Mouse (Mus musculus) heart, embryonic 14.5 days (tissue): Measurements from ENCODE around the gene Zbtb1. TPM values are rescaled to one million over a fixed set of nuclear protein-coding genes. Genes with fewer than 3 reads are reported as not detected.

Source experiments
- ATAC-seq: fragments of 200-750 bp; cut with Nextera tagmentation; 2 replicates; pipeline ENCODE4 v1.8.0; 2017; ENCODE audit warnings: low read depth, moderate TSS enrichment; ENCODE audit not compliant: insufficient number of reproducible peaks, insufficient read depth, low FRiP score
- H3K27ac ChIP-seq, 2 experiments: fragments of 200-500 bp in 1 of 2; fragments of 300-500 bp in 1 of 2; sonication (generic) in 1 of 2; replicated peaks in 1 of 2; 2 replicates each; pipeline ENCODE4 v1.5.1; 2012 to 2014; ENCODE audit warnings: low read depth in 2 of 2, low read length in 2 of 2, control low read depth in 1 of 2, mild to moderate bottlenecking in 1 of 2, mixed read lengths in 1 of 2; ENCODE audit not compliant: control insufficient read depth in 1 of 2, insufficient read depth in 1 of 2
- H3K27me3 ChIP-seq: fragments of 300-500 bp; sonication (generic); 2 replicates; pipeline ENCODE4 v1.6.1; 2014; ENCODE audit warnings: mild to moderate bottlenecking, low read length, control low read depth; ENCODE audit not compliant: control insufficient read depth, insufficient read depth
- H3K36me3 ChIP-seq: fragments of 300-500 bp; sonication (generic); 2 replicates; pipeline ENCODE4 v1.6.1; 2014; ENCODE audit warnings: mild to moderate bottlenecking, control low read depth, low read length, mixed read lengths; ENCODE audit not compliant: control insufficient read depth, insufficient read depth
- H3K4me1 ChIP-seq, 2 experiments: fragments of 200-500 bp in 1 of 2; fragments of 300-500 bp in 1 of 2; sonication (generic) in 1 of 2; 2 replicates each; pipeline ENCODE4 v1.6.1; 2012 to 2014; ENCODE audit warnings: low read length in 2 of 2, control low read depth in 1 of 2, mixed read lengths in 1 of 2; ENCODE audit not compliant: control insufficient read depth in 2 of 2, insufficient read depth in 2 of 2
- H3K4me2 ChIP-seq: fragments of 300-500 bp; sonication (generic); 2 replicates; pipeline ENCODE4 v1.6.1; 2014; ENCODE audit warnings: mild to moderate bottlenecking, low read length
- H3K4me3 ChIP-seq, 2 experiments: fragments of 200-500 bp in 1 of 2; fragments of 300-500 bp in 1 of 2; sonication (generic) in 1 of 2; 2 replicates each; pipeline ENCODE4 v1.5.1; 2012 to 2014; ENCODE audit warnings: low read length in 2 of 2, mild to moderate bottlenecking in 2 of 2, control low read depth in 1 of 2, low read depth in 1 of 2, moderate library complexity in 1 of 2; ENCODE audit not compliant: control insufficient read depth in 1 of 2, insufficient read depth in 1 of 2
- H3K9ac ChIP-seq: fragments of 300-500 bp; sonication (generic); 2 replicates; pipeline ENCODE4 v1.6.1; 2014; ENCODE audit warnings: mild to moderate bottlenecking, low read length
- H3K9me3 ChIP-seq: fragments of 300-500 bp; sonication (generic); 2 replicates; pipeline ENCODE4 v1.6.1; 2016; ENCODE audit warnings: low read length, control low read depth; ENCODE audit not compliant: control insufficient read depth
- WGBS: fragments of 180-500 bp; shearing (Covaris S2); extraction: QIAGEN DNeasy Blood & Tissue Kit; methylation state at CpG from one replicate; pipeline ENCODE4 v1.1.7; 2014; 5-methylcytosine and 5-hydroxymethylcytosine counted together
- polyA plus RNA-seq: library from polyadenylated mRNA; unstranded; fragments of >200 nt; fragmentation: Nextera tagmentation; extraction: Ambion mirVana; gene quantifications from 2 replicates; pipeline ENCODE4 v1.2.1, GENCODE M21; 2014

Gene Zbtb1
- polyA plus RNA-seq, 1 experiment from 2014 or later = 8.8 TPM

- no peak overlapping the region for H3K4me3 ChIP-seq
- no peaks in the 10 kb centered on the region for H3K27me3 ChIP-seq
- no peak overlapping the region for H3K4me2 ChIP-seq
- H3K4me1 ChIP-seq = no peaks in the 10 kb centered on the region; a peak in 1 of 4 replicates
- H3K9me3 ChIP-seq = no peaks in the 10 kb centered on the region
- no peaks in the 10 kb centered on the region for H3K36me3 ChIP-seq
- ATAC-seq = no peak
- H3K27ac ChIP-seq = no peak overlapping the region
- no peak overlapping the region for H3K9ac ChIP-seq
- WGBS = 55% methylated on average over 17 of the region's 17 CpGs
Measured at GRCm38 (mm10) chr12:76336111-76336965, 33.7 kb upstream of the Zbtb1 start.

- no peak overlapping the region for H3K4me3 ChIP-seq
- peaks cover 10% of the 10 kb centered on the region; the same call in 1 of the 2 replicates for H3K36me3 ChIP-seq
- no peak overlapping the region for H3K9ac ChIP-seq
- H3K4me2 ChIP-seq = no peak overlapping the region
- no peak for ATAC-seq
- no peak overlapping the region for H3K27ac ChIP-seq
- WGBS = 3% methylated on average over 4 of the region's 4 CpGs
- H3K9me3 ChIP-seq = no peaks in the 10 kb centered on the region
- no peaks in the 10 kb centered on the region; a peak in 1 of 4 replicates for H3K4me1 ChIP-seq
- no peaks in the 10 kb centered on the region for H3K27me3 ChIP-seq
Measured at GRCm38 (mm10) chr12:76341080-76341479, 29.0 kb upstream of the Zbtb1 start.

- Histone ChIP-seq H3K4me2 (no peak overlapping the region), H3K27ac (no peak overlapping the region), H3K4me3 (no peak overlapping the region), H3K4me1 (no peaks in the 10 kb centered on the region), H3K9me3 (no peaks in the 10 kb centered on the region), H3K9ac (no peak overlapping the region), H3K27me3 (no peaks in the 10 kb centered on the region), H3K36me3 (peaks cover 34% of the 10 kb centered on the region)
- WGBS = 81% methylated on average over 5 of the region's 6 CpGs
- ATAC-seq = no peak
Measured at GRCm38 (mm10) chr12:76345759-76346455, 24.2 kb upstream of the Zbtb1 start.

GRCm38 (mm10) chr12:76349680-76350220 lies 20.3 kb upstream of the Zbtb1 start:
- H3K9ac ChIP-seq = no peak overlapping the region
- H3K4me3 ChIP-seq = no peak overlapping the region
- 63% methylated on average over 8 of the region's 8 CpGs for WGBS
- ATAC-seq = no peak
- no peaks in the 10 kb centered on the region for H3K9me3 ChIP-seq
- H3K27ac ChIP-seq = no peak overlapping the region
- H3K27me3 ChIP-seq = no peaks in the 10 kb centered on the region
- no peaks in the 10 kb centered on the region for H3K4me1 ChIP-seq
- no peak overlapping the region for H3K4me2 ChIP-seq
- peaks cover 47% of the 10 kb centered on the region for H3K36me3 ChIP-seq

GRCm38 (mm10) chr12:76360868-76361267 lies 9.2 kb upstream of the Zbtb1 start:
- no peaks in the 10 kb centered on the region for H3K27me3 ChIP-seq
- no peak overlapping the region for H3K27ac ChIP-seq
- peaks cover 2 to 7% of the 10 kb centered on the region in 2 experiments; a peak in 1 of 4 replicates for H3K4me1 ChIP-seq
- ATAC-seq = no peak
- H3K4me2 ChIP-seq = no peak overlapping the region
- H3K9ac ChIP-seq = no peak overlapping the region
- WGBS = 87% methylated on average over 1 of the region's 1 CpGs
- H3K4me3 ChIP-seq = no peak overlapping the region
- no peaks in the 10 kb centered on the region for H3K9me3 ChIP-seq
- peaks cover 4% of the 10 kb centered on the region; the same call in 1 of the 2 replicates for H3K36me3 ChIP-seq

GRCm38 (mm10) chr12:76361405-76362302 lies 8.4 kb upstream of the Zbtb1 start:
- no peak overlapping the region for H3K27ac ChIP-seq
- H3K9ac ChIP-seq = no peak overlapping the region
- H3K4me2 ChIP-seq = no peak overlapping the region
- peaks cover 4% of the 10 kb centered on the region; the same call in 1 of the 2 replicates for H3K36me3 ChIP-seq
- H3K9me3 ChIP-seq = no peaks in the 10 kb centered on the region
- ATAC-seq = no peak
- no peaks in the 10 kb centered on the region for H3K27me3 ChIP-seq
- peaks cover 2 to 7% of the 10 kb centered on the region in 2 experiments; a peak in 1 of 4 replicates for H3K4me1 ChIP-seq
- no peak overlapping the region for H3K4me3 ChIP-seq
- WGBS = 55% methylated on average over 9 of the region's 9 CpGs

- Histone ChIP-seq H3K27me3 (no peaks in the 10 kb centered on the region), H3K36me3 (peaks cover 3% of the 10 kb centered on the region; the same call in 1 of the 2 replicates), H3K9me3 (no peaks in the 10 kb centered on the region), H3K27ac (no peak overlapping the region), H3K4me3 (no peak overlapping the region), H3K9ac (no peak overlapping the region), H3K4me1 (peaks cover 2 to 13% of the 10 kb centered on the region in 2 experiments; a peak in 2 of 4 replicates), H3K4me2 (no peak overlapping the region)
- ATAC-seq = no peak
- WGBS = 79% methylated on average over 9 of the region's 9 CpGs
Measured at GRCm38 (mm10) chr12:76362303-76362676, 7.8 kb upstream of the Zbtb1 start.
